Mouse (Mus musculus) testis, adult 2 months (tissue): ENCODE results near the gene Errfi1.

Experiments used
- CTCF ChIP-seq: fragments of 200-500 bp; IDR thresholded peaks from 2 replicates; pipeline ENCODE4 v1.5.1; 2012; ENCODE audit warnings: low read depth, mild to moderate bottlenecking, inconsistent platforms, low read length, moderate library complexity; ENCODE audit not compliant: control insufficient read depth, insufficient read depth, insufficient replicate concordance
- POLR2A ChIP-seq: fragments of 200-500 bp; IDR thresholded peaks from 2 replicates; pipeline ENCODE4 v1.6.1; 2012; ENCODE audit warnings: low read depth, mild to moderate bottlenecking, inconsistent platforms, low read length, moderate library complexity; ENCODE audit not compliant: control insufficient read depth

- TF ChIP-seq POLR2A (no peak), CTCF (no peak)
Measured at GRCm38 (mm10) chr4:150849964-150850363, 3.8 kb upstream of the Errfi1 start.
